Mouse (Mus musculus) embryo, embryonic 11.5 days (tissue): ENCODE data around the gene Lss.

ENCODE experiments used
- DNase-seq: peaks from one replicate; pipeline ENCODE4 v3.0.0-alpha.2; 2012; ENCODE audit warnings: low read depth, low spot score

The Lss gene

GRCm38 (mm10) chr10:76531375-76531774, at the start of gene Lss:
TSS of gene Lss (plus strand) at chr10:76531588.
- DNase-seq: peak; percentile 92

DNA sequence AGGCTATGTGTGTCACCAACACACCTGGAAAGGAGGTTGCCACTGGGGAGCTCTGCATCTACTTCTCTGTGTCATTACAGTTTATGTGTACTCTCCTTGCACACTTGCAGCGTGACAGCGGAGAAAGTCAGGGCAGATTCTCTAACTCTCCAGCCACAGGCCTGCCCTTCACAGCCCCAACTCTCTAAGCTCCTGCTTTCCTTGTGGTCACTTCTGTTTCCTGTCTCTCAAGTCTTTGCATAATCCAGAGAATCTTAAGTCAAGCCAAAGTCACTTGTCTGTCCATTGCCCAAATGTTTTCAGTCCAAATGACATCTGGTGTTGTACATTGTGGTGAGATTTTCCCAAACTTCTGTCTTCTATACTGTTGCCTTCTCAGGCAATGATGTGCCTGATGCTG, 45.1 kb upstream of the Lss start:
- DNase-seq: no peak

DNA sequence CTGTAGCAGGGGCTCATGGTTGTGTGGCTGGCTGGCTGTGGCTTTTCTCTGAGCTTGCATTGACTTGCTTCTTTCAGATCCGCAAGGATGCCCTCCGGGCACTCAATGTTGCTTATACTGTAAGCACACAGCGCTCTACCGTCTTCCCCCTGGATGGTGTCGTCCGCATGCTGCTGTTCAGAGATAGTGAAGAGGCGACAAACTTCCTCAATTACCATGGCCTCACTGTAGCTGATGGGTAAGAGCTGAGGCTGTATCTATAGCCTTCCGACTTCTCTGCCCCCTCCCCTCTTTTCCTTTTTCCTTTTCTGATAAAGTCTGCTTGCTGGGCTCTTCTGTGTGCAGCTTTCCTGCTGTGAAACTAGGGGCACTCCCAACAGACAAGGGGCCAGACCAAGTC, 43.1 kb upstream of the Lss start:
- no peak for DNase-seq

- DNase-seq: no peak
Measured at GRCm38 (mm10) chr10:76489205-76489604, 42.2 kb upstream of the Lss start.

- no peak for DNase-seq
Measured at GRCm38 (mm10) chr10:76493527-76493926, 37.9 kb upstream of the Lss start.

DNA sequence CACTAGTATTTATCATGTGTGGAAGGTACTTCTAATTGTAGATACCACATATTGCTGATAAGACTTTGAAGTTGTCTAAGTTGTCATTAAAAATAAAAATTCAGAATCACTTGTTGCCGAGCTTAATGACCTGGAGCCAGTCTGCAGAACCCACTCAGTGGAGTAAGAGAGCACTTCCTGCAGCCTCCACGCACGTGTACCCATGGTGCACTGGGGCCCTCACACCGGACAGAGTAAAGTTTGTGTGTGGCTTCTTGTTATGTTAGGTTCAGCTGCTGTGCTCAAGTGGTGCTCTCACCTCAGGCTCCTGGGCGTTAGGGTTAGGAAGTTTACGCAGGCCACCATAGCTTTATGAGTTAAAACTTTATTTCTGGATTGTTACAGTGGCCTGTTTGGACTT, 35.9 kb upstream of the Lss start:
- no peak for DNase-seq

- no peak for DNase-seq
Measured at GRCm38 (mm10) chr10:76496366-76496765, 35.0 kb upstream of the Lss start.

GRCm38 (mm10) chr10:76497522-76497921, 33.9 kb upstream of the Lss start:
- no peak for DNase-seq

DNA sequence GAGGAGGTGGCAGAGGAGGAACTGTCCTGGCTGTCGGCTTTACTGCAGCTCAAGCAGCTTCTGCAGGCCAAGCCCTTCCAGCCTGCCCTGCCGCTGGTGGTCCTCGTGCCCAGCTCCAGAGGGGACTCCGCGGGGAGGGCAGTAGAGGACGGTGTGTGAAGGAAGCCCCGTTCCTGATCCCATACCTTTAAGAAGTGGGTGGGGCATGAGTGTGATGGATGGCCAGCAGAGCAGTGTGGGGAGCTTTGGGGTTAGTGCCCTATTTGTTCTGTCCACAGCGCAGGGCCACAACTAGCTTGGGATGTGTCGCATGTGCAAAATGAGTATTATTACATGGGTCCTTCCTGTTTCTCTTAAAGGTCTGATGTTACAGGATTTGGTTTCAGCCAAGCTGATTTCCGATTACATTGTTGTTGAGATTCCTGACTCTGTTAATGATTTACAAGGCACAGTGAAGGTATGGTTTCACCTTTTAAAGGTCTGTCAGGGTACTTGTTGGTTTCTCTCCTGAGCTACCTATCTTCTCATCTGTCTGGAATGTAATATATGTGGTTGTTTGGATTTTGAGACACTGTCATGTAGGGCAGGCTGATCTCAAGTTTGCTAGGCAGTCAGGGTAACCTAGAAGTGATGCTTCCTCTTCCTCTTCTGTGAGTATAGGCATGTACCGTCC, 27.0 kb upstream of the Lss start:
- no peak for DNase-seq

- DNase-seq: no peak
Measured at GRCm38 (mm10) chr10:76505865-76506264, 25.5 kb upstream of the Lss start.

DNA sequence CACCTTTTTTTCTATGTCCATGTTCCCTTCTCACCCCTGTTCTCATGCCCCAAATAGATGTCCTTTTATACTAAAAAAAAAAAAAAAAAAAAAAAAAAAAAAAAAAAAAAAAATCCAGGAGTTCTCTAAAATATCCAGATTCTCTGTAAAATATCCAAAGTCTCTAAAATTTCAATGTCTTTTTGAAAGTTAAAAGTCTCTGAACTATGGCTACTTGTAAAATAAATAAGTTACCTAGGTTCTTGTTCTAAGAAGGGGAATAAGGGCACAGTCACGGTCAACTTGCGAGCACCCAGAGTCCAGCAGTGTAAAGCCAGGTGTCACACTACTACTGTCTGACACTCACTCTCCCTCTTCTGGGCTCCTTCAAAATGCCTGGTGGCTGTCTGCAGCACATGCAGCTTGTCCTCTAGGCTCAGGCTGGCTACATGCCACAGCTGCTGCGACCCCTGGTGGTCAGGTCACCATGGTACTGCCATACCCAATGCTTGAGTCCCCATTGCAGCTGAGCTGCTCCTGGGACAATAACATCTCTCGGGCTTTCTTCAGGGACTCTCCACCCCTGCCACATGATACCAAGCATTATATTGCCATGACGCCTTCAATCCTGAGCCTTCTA, 18.3 kb upstream of the Lss start:
- DNase-seq: peak; percentile 61

- no peak for DNase-seq
Measured at GRCm38 (mm10) chr10:76530922-76531321, 466 bp upstream of the Lss start.

DNA sequence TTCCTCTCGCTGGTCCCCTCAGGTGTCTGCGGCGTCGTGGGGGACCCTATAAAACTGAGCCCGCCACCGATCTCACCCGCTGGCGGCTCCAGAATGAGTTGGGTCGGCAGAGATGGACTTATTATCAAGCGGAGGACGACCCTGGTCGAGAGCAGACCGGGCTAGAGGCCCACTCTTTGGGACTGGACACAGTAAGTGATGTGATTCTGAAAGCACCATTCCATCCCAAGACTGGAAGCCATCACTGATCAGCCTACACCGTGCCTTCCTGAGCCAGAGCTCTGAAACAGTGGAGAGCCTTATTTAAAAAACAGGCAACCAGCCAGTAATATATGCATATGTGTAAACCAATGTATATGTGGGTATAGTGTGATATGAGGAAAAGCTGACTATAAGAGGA, 440 bp downstream of the Lss start:
- DNase-seq: no peak

GRCm38 (mm10) chr10:76535526-76535925, 4.1 kb downstream of the Lss start:
- no peak for DNase-seq

DNA sequence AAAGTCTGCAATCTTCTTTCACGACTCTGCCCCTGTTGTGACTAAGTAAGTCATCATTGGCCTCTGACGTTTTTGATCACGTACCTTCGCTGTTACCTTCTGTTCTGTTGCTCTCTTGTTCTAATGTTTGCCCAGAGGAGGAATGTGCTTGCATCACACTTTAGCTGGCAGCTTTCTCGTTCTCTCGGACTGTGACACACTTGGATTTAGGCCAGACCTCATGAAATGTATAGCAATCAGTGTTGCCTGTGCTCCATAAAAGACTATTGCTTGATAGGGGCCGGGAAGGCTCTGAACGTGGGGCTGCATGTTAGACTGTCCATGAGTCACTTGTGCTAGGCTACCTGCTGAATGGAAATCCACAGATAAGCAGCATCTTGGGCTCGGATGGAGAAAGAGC, 6.2 kb downstream of the Lss start:
- no peak for DNase-seq

DNA sequence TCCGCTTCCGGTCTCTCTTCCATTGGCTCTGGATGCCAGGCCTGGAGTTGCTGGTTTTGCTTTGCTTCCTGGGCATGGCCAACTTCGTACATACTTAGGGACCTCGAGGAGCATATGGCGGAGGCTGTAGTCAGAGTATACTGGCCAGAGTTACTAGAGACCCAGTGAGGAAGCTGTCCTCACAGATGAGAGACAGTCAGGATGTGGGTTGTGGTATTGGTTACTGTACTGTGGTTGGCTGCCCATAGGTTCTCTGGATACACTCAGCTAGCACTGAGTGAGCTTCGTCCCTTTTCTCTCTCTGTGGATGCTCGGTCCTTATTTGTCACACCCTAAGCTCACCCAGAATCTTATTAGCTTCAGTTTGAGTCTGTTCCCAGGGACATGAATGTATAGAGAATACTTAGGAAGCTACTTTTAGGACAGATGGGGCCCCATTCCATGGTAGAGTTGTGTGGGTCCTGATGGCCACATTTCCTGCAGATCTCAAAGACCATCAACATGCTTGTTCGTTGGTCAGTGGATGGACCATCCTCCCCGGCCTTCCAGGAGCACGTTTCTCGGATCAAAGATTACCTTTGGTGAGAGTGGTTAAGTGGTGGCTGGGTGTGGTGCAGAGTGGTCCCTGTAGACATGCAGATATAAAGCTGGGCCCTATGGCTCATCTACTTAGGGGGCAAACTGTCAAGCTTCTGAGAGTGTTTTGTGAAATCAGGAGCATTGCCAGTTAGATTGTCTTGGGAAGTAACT, 10.1 kb downstream of the Lss start:
- no peak for DNase-seq

DNA sequence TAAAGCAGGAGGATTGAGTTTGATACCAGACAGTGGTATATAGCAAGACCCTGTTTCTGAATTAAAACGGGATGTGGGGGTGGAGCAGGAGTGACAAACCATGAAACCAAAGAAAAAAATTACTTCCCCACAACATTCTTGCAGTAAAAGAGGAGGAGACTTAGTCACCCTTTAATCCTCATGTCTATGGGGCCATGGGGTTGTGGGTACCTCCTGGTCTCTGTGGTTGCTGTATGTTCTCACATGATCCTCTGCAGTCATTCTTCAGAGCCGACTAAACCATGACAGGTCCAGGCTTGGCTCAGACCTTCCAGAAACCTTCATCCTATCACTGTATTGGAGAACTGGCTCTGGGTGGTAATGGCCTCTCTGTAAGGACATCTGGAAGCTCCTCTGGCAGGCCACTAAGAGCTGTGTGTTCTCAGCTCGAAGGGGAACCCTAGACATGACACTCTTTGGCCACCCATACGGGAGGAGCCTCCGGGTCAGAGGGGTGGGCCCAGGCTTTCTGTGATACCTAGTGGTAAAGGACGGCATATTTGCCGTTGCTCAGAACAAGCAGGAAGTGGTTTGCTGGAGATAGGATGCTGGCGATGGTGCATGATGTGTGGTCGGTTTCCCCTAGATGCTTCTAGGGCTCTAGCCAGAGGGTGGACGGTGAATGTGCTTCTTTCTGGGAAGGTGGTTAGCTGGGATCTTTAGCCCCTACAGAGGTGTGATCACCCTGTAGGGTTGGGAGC, 11.4 kb downstream of the Lss start:
- no peak for DNase-seq

DNA sequence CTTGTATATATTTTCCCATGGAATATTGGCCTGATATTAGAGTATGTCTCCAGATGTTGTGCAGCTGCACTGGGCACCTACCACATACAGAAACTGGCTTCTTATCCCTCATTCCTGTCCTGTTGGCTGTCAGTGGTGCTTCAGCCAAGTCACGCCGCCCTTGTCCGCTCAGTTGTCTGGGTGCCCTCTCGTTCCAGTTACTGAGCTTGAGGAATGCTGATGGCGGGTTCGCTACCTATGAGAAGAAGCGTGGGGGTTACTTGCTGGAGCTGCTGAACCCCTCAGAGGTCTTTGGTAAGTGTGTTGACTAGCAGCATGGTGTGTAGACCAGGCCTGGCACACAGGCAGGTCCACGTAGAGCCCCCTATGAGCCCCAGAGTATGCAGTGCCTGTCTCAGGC, 15.2 kb downstream of the Lss start:
- DNase-seq: no peak

GRCm38 (mm10) chr10:76548218-76548617, 16.8 kb downstream of the Lss start:
- DNase-seq: no peak

- DNase-seq: no peak
Measured at GRCm38 (mm10) chr10:76550458-76550857, 19.1 kb downstream of the Lss start.

- no peak for DNase-seq
Measured at GRCm38 (mm10) chr10:76551556-76551955, 20.2 kb downstream of the Lss start.

- no peak for DNase-seq
Measured at GRCm38 (mm10) chr10:76554061-76554460, 22.7 kb downstream of the Lss start.
